Mouse (Mus musculus) gastrocnemius, postnatal 4 days (tissue): Measurements from ENCODE around the gene Morf4l1. TPM values are rescaled to one million over a fixed set of nuclear protein-coding genes. Genes with fewer than 3 reads are reported as not detected.
"Not testable (repeated sequence)": the region's sequence is repeated elsewhere in the genome, so short reads cannot be mapped to it uniquely, and the experiment has no call there.

Experiments used
- DNase-seq, 2 experiments: peaks; one replicate each; pipeline ENCODE4 v3.0.0; 2021 to 2022; ENCODE audit warnings: low spot score in 2 of 2, mixed read lengths in 2 of 2
- total RNA-seq, 2 experiments: library from RNA; stranded (reverse); gene quantifications; 2 replicates each; pipeline ENCODE4 v1.2.3; 2021

Gene Morf4l1
- total RNA-seq, 2 experiments from 2014 or later = 264 to 265 TPM

GRCm38 (mm10) chr9:90117234-90117633, 2.7 kb upstream of the Morf4l1 start:
- no peak for DNase-seq

GRCm38 (mm10) chr9:90115308-90115700, 730 bp upstream of the Morf4l1 start:
- no peak for DNase-seq

GRCm38 (mm10) chr9:90113651-90114566, 665 bp downstream of the Morf4l1 start:
- DNase-seq = peak; percentile 71 to 89

GRCm38 (mm10) chr9:90113151-90113550, 1.4 kb downstream of the Morf4l1 start:
- no peak for DNase-seq

GRCm38 (mm10) chr9:90109386-90109785, 5.2 kb downstream of the Morf4l1 start:
- DNase-seq = no peak

- no peak for DNase-seq
These were observed 6.3 kb downstream of the Morf4l1 start for GRCm38 (mm10) chr9:90108272-90108671.

- DNase-seq = no peak
These were observed 7.7 kb downstream of the Morf4l1 start for GRCm38 (mm10) chr9:90106915-90107314.

- no peak for DNase-seq
These were observed 9.1 kb downstream of the Morf4l1 start for GRCm38 (mm10) chr9:90105462-90105861.

GRCm38 (mm10) chr9:90100760-90101159, 13.8 kb downstream of the Morf4l1 start:
- no peak for DNase-seq

- no peak for DNase-seq
These were observed 15.6 kb downstream of the Morf4l1 start for GRCm38 (mm10) chr9:90098934-90099333.

GRCm38 (mm10) chr9:90089339-90090104, 25.1 kb downstream of the Morf4l1 start:
- DNase-seq = no peak

- DNase-seq = no peak
These were observed 26.6 kb downstream of the Morf4l1 start for GRCm38 (mm10) chr9:90087906-90088485.

GRCm38 (mm10) chr9:90084766-90085468, 29.7 kb downstream of the Morf4l1 start:
- no peak for DNase-seq

GRCm38 (mm10) chr9:90084152-90084551, 30.4 kb downstream of the Morf4l1 start:
- no peak for DNase-seq

GRCm38 (mm10) chr9:90082992-90083391, 31.6 kb downstream of the Morf4l1 start:
- DNase-seq = no peak

GRCm38 (mm10) chr9:90081961-90082360, 32.6 kb downstream of the Morf4l1 start:
- DNase-seq = not testable (repeated sequence)

GRCm38 (mm10) chr9:90076849-90077461, 37.6 kb downstream of the Morf4l1 start:
- peak in 1 of 2 experiments; percentile 55 for DNase-seq

- no peak for DNase-seq
These were observed 38.4 kb downstream of the Morf4l1 start for GRCm38 (mm10) chr9:90076131-90076530.

- no peak for DNase-seq
These were observed 39.2 kb downstream of the Morf4l1 start for GRCm38 (mm10) chr9:90075336-90075735.

- DNase-seq = no peak
These were observed 44.4 kb downstream of the Morf4l1 start for GRCm38 (mm10) chr9:90070174-90070573.

GRCm38 (mm10) chr9:90069485-90069884, 45.1 kb downstream of the Morf4l1 start:
- no peak for DNase-seq
